Mouse (Mus musculus): Measurements from ENCODE around the gene Map1lc3a. TPM values are rescaled to one million over a fixed set of nuclear protein-coding genes. Genes with fewer than 3 reads are reported as not detected.
A peak's percentile ranks its signal among the peaks of the same experiment; 100 is the strongest.

Gene Map1lc3a
- 390 and 452 TPM in 2 replicates for polyA plus RNA-seq (2015; fragmentation: Nextera tagmentation; extraction: Ambion mirVana)

DNA sequence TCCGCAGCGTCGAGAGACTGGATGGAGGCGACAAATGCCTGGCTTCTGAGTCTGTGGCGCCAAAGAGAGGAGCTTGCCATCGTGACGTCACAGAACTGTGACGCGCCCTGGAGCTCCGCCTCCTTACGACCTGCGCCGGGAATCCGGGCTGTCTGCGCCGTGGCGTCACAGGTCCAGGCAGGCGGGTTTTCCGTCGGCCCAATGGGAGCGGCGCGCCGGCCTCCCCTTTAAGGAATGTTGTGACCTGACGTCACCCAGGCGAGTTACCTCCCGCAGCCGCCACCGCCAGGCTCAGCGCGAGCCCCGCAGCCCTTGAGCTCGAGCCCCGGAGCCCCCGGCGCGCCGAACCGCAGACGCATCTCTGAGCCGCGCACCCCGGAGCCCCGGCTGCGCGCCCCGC, at the start of gene Map1lc3a:
Gene Map1lc3a, plus strand, starts transcription at position 103 of the 400 bp plus-strand sequence.
- WGBS, result 1% methylated on average over 47 of the region's 47 CpGs
- peaks cover 28% of the 10 kb centered on the region for H3K36me3 ChIP-seq
- ATAC-seq (ENCODE audit: low read depth), result peak; percentile 95
- no peaks in the 10 kb centered on the region for H3K9me3 ChIP-seq
- peak within 1 kb of the TSS; percentile 89 for H3K9ac ChIP-seq
- H3K27me3 ChIP-seq, result no peaks in the 10 kb centered on the region
- peaks cover 11% of the 10 kb centered on the region for H3K4me1 ChIP-seq (replicated peaks)
- peak within 1 kb of the TSS; percentile 79 for H3K4me2 ChIP-seq
- peak within 1 kb of the TSS; percentile 89 for H3K27ac ChIP-seq (replicated peaks)
- peak within 1 kb of the TSS; percentile 84 for H3K4me3 ChIP-seq

DNA sequence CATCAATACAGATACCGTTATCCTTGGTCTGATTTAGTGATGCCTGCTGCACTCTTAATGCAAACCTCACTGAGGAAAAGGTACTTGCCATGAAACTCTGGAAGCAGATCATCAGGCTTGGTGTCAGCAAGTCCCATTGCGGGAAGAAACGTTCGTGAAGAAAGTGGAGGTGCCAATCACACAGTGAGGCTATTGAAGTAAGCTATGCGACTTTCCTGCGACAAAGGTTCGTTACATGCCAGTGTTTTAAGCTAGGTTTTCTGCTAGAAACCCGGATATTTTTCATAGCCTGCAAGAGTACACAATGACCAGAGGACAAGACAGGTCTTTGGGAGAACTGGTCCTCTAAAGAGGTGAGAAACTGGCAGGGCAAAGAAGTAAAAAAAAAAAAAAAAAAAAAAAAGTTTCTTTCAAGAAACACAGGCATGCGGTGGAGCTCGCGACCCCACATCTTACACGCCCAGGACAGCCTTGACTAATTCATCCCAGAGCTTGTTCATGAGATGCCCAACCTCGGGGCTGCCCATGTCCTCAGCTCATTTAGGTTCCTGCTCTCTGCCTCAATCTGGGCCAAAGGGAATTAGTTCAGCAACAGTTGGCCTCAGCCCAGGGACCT, 40.2 kb upstream of the Map1lc3a start:
- Histone ChIP-seq H3K27ac (replicated peaks) (peak overlapping the region; percentile 91), H3K9ac (peak overlapping the region; percentile 93), H3K4me2 (peak overlapping the region; percentile 91), H3K4me3 (peak overlapping the region; percentile 93), H3K36me3 (peaks cover 6% of the 10 kb centered on the region), H3K4me1 (replicated peaks) (peaks cover 32% of the 10 kb centered on the region), H3K27me3 (no peaks in the 10 kb centered on the region), H3K9me3 (no peaks in the 10 kb centered on the region)
- WGBS, result 5% methylated on average over 13 of the region's 13 CpGs
- ATAC-seq (ENCODE audit: low read depth), result peak; percentile 90

DNA sequence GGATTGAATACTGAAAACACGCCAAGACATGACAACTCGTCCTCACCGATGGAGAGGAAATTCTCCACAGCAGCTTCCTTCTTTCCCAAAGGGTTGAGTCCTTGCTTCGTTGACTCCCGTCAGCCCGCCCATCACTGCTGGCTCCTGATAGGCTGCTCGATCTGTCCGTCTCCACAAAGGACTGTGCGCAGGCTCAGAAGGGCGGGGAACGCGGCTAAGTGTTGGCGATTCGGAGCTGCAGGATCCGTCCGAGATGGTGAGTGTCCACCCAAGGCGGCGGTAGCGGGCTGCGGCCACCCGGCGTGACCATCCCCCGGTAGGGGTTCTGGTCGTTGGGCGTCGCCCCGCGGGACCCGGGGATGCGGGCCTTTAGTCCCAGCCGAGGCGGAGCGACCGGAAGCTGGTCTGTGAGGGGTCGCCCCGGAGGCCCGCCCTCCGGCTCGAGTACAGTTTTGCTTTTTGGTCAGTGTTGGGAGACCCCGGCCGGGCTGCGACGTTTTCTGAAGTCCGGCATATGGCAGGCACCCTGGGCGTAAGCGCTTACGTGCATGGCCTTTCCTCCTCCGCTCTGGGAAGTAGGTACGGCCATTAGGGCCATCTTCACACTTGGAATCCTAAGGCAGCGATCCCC, 39.6 kb upstream of the Map1lc3a start, which contains the start of gene Dynlrb1:
Gene Dynlrb1, plus strand, starts transcription at position 172 of the 631 bp plus-strand sequence.
- H3K9me3 ChIP-seq, result no peaks in the 10 kb centered on the region
- ATAC-seq (ENCODE audit: low read depth), result peak; percentile 100
- WGBS, result 3% methylated on average over 50 of the region's 50 CpGs
- peak within 1 kb of the TSS; percentile 93 for H3K9ac ChIP-seq
- H3K4me1 ChIP-seq (replicated peaks), result peaks cover 32% of the 10 kb centered on the region
- peak within 1 kb of the TSS; percentile 93 for H3K4me3 ChIP-seq
- peak within 1 kb of the TSS; percentile 91 for H3K4me2 ChIP-seq
- H3K27me3 ChIP-seq, result no peaks in the 10 kb centered on the region
- H3K36me3 ChIP-seq, result peaks cover 11% of the 10 kb centered on the region
- H3K27ac ChIP-seq (replicated peaks), result peak within 1 kb of the TSS; percentile 91

DNA sequence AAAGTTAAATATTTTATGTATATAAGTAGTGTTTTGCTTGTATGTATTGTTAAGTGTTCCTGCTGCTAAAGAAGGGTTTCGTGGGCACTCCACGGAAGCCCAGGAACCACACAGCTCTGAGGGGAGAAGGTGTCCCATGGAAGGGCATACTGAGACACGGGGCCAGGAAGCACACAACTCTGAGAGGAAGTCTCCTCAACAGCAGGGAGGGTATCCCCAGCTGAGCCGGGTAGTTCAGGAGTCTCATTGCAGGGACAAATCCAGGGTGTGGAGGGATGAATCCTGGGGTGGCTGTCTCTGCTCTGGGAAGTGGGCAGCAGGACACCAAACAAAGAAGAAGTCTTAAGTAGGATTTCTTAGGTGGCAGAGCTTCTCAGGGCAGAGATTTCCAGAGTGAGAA, 38.8 kb upstream of the Map1lc3a start:
- ATAC-seq (ENCODE audit: low read depth), result no peak
- peaks cover 32% of the 10 kb centered on the region for H3K4me1 ChIP-seq (replicated peaks)
- H3K4me3 ChIP-seq, result peak overlapping the region; percentile 93
- H3K4me2 ChIP-seq, result peak overlapping the region; percentile 91
- H3K27me3 ChIP-seq, result no peaks in the 10 kb centered on the region
- H3K27ac ChIP-seq (replicated peaks), result no peak overlapping the region
- WGBS, result 25% methylated on average over 4 of the region's 4 CpGs
- H3K9me3 ChIP-seq, result no peaks in the 10 kb centered on the region
- peaks cover 11% of the 10 kb centered on the region for H3K36me3 ChIP-seq
- peak overlapping the region; percentile 93 for H3K9ac ChIP-seq

DNA sequence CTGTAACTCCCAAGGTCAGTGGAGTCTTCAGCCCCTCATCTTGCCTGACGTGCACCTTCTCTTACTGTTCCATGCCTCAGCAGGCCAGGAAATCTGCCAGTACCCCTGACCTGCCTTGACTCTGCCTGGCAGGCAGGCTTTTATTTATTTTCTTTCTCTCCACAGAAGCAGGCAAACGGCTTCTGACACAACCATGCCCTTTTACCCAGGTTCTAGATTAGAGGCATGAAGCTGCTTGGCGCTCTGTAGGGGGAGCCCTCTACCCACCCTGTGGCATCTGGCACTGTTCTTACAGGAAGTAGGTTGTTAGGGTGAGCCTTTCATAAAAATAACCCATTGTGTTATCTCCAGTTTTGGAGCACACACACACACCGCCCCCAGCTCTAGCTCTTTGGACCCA, 35.2 kb upstream of the Map1lc3a start:
- no peak overlapping the region for H3K9ac ChIP-seq
- ATAC-seq (ENCODE audit: low read depth), result no peak
- H3K4me3 ChIP-seq, result no peak overlapping the region
- peaks cover 47% of the 10 kb centered on the region for H3K36me3 ChIP-seq
- no peaks in the 10 kb centered on the region for H3K9me3 ChIP-seq
- WGBS, result 85% methylated on average over 4 of the region's 4 CpGs
- H3K4me1 ChIP-seq (replicated peaks), result peaks cover 24% of the 10 kb centered on the region
- no peak overlapping the region for H3K27ac ChIP-seq (replicated peaks)
- no peak overlapping the region for H3K4me2 ChIP-seq
- no peaks in the 10 kb centered on the region for H3K27me3 ChIP-seq

DNA sequence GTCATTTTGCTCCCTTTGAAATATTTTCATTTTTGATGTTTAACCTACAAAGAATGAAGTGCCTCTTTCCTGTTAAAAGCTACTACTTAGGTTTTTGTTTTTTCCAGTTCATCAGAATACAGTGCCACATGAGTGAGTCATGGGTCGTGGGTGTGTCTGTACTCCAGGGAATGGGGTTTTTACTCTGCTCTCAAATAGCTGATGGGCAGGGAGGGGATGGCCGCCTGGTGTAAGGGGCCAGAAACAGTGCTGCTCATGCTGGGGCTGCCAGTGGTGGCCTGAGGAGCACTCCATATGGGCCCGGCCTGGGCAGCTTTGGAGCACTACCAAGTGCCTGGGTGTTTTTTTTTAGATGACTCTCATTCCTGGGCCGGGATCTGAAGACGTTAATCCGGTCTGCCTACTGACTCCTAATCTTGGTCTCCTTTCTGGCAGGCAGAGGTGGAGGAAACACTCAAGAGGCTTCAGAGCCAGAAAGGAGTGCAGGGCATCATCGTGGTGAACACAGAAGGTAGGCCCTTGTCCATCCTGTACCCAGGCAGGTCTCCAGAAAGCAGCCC, 33.7 kb upstream of the Map1lc3a start:
- Histone ChIP-seq H3K27ac (replicated peaks) (no peak overlapping the region), H3K36me3 (peaks cover 62% of the 10 kb centered on the region), H3K4me3 (no peak overlapping the region), H3K4me1 (replicated peaks) (peaks cover 20% of the 10 kb centered on the region), H3K9me3 (no peaks in the 10 kb centered on the region), H3K9ac (no peak overlapping the region), H3K4me2 (no peak overlapping the region), H3K27me3 (no peaks in the 10 kb centered on the region)
- 86% methylated on average over 7 of the region's 7 CpGs for WGBS
- ATAC-seq (ENCODE audit: low read depth), result no peak

DNA sequence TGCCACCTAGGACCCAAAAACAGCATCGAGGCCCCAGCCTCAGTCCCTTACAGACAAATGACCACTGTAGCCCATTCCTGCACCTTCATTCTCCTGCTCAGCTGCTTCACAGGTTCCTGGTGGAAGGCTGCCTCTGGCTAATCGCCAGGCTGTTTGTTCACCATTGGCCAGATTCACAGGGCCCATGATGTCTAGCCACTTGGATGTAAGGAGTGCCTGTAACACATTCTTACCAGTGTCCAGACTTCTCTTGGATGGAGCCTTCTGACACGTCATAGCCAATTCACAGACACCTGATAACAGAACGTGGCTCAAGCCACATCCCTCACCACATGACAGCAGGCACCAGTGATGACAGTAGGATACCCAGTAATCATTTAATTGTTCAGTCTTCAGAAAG, 29.9 kb upstream of the Map1lc3a start:
- H3K4me3 ChIP-seq, result no peak overlapping the region
- no peak overlapping the region for H3K4me2 ChIP-seq
- no peak for ATAC-seq (ENCODE audit: low read depth)
- no peak overlapping the region for H3K27ac ChIP-seq (replicated peaks)
- WGBS, result 95% methylated on average over 4 of the region's 4 CpGs
- H3K4me1 ChIP-seq (replicated peaks), result no peaks in the 10 kb centered on the region
- H3K36me3 ChIP-seq, result peaks cover 91% of the 10 kb centered on the region
- H3K9ac ChIP-seq, result no peak overlapping the region
- H3K9me3 ChIP-seq, result no peaks in the 10 kb centered on the region
- H3K27me3 ChIP-seq, result no peaks in the 10 kb centered on the region

- H3K4me2 ChIP-seq, result no peak overlapping the region
- peaks cover 88% of the 10 kb centered on the region for H3K36me3 ChIP-seq
- H3K4me3 ChIP-seq, result no peak overlapping the region
These were observed 27.9 kb upstream of the Map1lc3a start for GRCm38 (mm10) chr2:155248206-155248605.

DNA sequence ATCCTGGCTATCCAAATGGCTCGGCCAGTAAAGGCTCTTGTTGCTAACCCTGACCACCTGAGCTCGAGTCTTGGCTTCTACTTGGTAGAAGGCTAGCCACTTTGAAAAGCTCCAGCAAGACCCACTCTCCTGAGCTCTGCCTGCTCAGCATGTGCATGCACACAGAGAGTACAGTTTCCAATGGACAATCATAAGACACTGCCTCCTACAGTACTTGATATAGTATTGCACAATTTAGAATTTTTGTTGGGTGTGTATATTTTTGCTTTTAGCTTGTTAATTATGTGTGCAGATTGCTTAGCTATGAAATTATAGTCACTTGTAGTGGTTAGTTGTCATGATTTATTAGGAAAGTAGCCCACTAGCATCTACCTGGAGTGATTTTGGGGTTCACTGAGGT, 27.4 kb upstream of the Map1lc3a start:
- Histone ChIP-seq H3K27me3 (no peaks in the 10 kb centered on the region), H3K9me3 (no peaks in the 10 kb centered on the region), H3K9ac (no peak overlapping the region), H3K4me2 (no peak overlapping the region), H3K4me1 (replicated peaks) (no peaks in the 10 kb centered on the region), H3K36me3 (peaks cover 83% of the 10 kb centered on the region), H3K27ac (replicated peaks) (no peak overlapping the region), H3K4me3 (no peak overlapping the region)
- 70% methylated on average over 2 of the region's 2 CpGs for WGBS
- no peak for ATAC-seq (ENCODE audit: low read depth)

More at GRCm38 (mm10) chr2:155248206-155248605, 27.9 kb upstream of the Map1lc3a start:
- ATAC-seq (ENCODE audit: low read depth), result no peak
- Histone ChIP-seq H3K9ac (no peak overlapping the region), H3K27me3 (no peaks in the 10 kb centered on the region), H3K9me3 (no peaks in the 10 kb centered on the region), H3K27ac (replicated peaks) (no peak overlapping the region), H3K4me1 (replicated peaks) (no peaks in the 10 kb centered on the region)
- 94% methylated on average over 1 of the region's 1 CpGs for WGBS

- 95% methylated on average over 5 of the region's 5 CpGs for WGBS
- H3K9ac ChIP-seq, result no peak overlapping the region
- H3K9me3 ChIP-seq, result no peaks in the 10 kb centered on the region
- H3K4me1 ChIP-seq (replicated peaks), result no peaks in the 10 kb centered on the region
- H3K4me3 ChIP-seq, result no peak overlapping the region
- H3K36me3 ChIP-seq, result peaks cover 75% of the 10 kb centered on the region
- H3K27ac ChIP-seq (replicated peaks), result no peak overlapping the region
- no peaks in the 10 kb centered on the region for H3K27me3 ChIP-seq
- no peak overlapping the region for H3K4me2 ChIP-seq
- ATAC-seq (ENCODE audit: low read depth), result no peak
These were observed 26.5 kb upstream of the Map1lc3a start for GRCm38 (mm10) chr2:155249588-155249987.

DNA sequence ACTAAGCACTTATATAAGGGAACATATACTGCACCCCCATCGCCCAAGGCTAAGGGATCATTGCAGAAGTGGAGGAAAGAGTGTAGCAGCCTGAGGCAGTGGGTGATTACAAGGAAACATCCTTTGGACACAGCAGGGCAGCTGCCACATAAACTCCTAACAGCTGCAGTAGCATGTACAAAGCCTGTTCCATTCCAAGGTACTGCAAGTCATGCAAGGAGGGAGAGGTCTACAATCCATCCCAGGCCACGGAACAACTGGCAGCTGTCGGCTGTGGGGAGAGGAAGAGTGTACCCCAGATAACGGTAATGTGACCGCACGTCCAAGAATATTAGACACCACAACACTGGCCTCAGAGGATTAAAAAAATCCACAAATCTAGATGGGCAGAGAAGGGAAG, 10.6 kb upstream of the Map1lc3a start:
- ATAC-seq (ENCODE audit: low read depth), result no peak
- Histone ChIP-seq H3K4me3 (no peak overlapping the region), H3K27ac (replicated peaks) (no peak overlapping the region), H3K9ac (no peak overlapping the region), H3K4me2 (no peak overlapping the region), H3K27me3 (no peaks in the 10 kb centered on the region), H3K4me1 (replicated peaks) (no peaks in the 10 kb centered on the region), H3K9me3 (no peaks in the 10 kb centered on the region), H3K36me3 (no peaks in the 10 kb centered on the region)
- 87% methylated on average over 6 of the region's 6 CpGs for WGBS

GRCm38 (mm10) chr2:155266896-155267295, 9.2 kb upstream of the Map1lc3a start:
- Histone ChIP-seq H3K4me2 (no peak overlapping the region), H3K27ac (replicated peaks) (no peak overlapping the region), H3K9me3 (no peaks in the 10 kb centered on the region), H3K4me1 (replicated peaks) (no peaks in the 10 kb centered on the region), H3K4me3 (no peak overlapping the region), H3K9ac (no peak overlapping the region), H3K27me3 (no peaks in the 10 kb centered on the region), H3K36me3 (no peaks in the 10 kb centered on the region)
- 84% methylated on average over 5 of the region's 5 CpGs for WGBS
- ATAC-seq (ENCODE audit: low read depth), result no peak

All from neural tube, embryonic 13.5 days (tissue).